Mouse (Mus musculus): Measurements from ENCODE around the gene Mfsd1.

Gene Mfsd1

GRCm38 (mm10) chr3:67582273-67583124 is at the start of gene Mfsd1:
TSS of gene Mfsd1 (plus strand) at chr3:67582741.
- peak; percentile 84 for DNase-seq

- DNase-seq: no peak
Observed at GRCm38 (mm10) chr3:67543630-67544029, 38.9 kb upstream of the Mfsd1 start.

DNA sequence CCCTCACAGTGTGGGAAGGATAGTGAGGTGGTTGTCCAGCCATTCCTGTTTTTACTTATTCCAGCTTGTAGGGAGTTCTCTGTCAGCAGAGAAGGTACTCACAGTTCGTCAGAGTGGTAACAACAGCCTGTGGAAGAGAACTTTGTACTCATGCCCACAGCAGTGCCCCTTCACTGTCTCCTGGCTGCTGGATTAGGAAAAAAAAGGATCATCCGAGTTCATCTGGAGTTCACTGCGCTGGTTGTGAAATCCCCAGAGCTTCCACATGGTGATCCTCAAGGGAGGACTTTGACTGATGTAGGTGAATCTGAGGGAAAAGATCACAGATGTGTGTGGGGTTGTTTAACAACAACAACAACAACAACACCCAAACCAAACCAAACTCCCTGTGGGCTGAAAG is 31.3 kb upstream of the Mfsd1 start:
- no peak for DNase-seq

- DNase-seq: no peak
Observed at GRCm38 (mm10) chr3:67553281-67553680, 29.3 kb upstream of the Mfsd1 start.

DNA sequence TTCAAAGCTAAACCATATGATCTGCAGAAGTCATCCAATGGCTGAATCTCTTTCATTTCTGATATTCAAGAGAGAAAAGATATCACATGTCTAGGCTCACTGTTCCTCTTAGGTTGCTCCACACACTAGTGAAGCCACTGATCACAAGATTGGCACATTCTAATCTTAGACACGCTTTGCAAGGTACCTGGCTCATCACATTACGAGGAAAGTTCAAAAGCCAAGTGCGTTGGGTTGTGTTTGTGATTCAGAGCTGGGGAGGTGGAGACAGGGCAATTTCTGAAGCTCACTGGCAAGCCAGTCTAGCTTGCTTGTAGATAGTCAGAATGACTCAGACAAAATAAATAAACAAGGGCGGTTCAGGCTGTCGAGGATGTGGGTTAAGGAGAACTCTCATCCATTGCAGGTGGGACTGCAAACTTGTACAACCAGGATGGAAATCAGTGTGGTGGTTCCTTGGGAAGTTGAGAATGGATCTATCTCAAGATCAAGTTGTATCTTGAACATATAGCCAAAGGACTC is 28.6 kb upstream of the Mfsd1 start:
- DNase-seq: no peak

- no peak for DNase-seq
Observed at GRCm38 (mm10) chr3:67555211-67555610, 27.3 kb upstream of the Mfsd1 start.

GRCm38 (mm10) chr3:67557200-67557651 is 25.3 kb upstream of the Mfsd1 start:
- DNase-seq: no peak

DNA sequence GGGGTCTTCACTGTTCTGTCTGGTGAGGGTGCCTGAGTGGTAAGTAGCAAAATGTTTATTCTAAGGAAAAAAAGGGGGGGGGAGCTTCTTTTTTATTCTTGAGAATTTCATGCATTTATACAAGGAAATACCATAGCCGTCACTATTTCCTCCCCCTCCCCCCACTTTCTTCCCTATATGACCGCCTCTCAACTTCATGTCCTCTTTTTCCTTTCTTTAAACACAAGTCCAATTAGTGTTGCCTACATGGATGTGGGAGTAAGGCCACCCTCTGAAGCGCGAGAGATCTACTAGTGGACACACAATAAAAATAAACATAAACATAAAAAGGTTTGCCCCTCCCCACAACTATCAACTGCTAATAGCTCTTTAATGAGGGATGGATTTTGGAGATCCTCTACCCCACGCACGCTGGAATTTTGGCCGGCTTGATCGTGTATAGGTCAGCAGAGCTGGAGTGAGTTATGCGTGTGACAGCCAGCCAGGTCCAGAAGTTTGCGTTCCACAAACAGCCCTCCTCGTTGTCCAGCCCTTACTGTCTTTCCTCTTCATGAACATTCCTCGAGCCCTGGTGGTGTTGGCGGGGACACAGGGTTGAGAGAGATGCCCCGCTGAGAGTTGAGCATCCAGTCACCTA is 24.7 kb upstream of the Mfsd1 start:
- no peak for DNase-seq

DNA sequence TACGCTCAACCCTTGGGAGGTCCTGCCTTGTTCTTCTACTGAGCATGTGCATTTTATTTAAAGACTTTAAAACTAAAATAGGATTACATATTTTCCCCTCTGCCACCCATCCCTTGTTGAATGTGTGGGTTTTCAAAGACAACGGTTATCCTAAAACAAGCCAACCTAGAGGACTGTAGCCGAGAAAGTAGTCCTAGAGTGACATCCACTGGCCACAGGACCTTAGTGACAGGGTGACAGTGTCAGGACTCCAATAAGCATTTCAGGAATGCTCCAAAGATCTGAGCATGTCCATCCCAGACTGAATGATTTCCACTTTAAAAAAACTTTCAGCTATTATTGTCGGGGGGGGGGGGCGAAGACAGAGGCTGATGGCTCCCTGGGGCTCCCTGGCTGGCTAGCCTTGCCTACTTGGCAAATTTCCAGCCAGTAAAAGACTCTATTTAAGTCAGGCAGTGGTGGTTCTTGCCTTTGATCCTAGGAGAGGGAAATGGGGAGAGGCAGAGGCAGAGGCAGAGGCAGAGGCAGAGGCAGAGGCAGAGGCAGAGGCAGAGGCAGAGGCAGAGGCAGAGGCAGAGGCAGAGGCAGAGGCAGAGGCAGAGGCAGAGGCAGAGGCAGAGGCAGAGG is 17.7 kb upstream of the Mfsd1 start:
- no peak for DNase-seq

- no peak for DNase-seq
Observed at GRCm38 (mm10) chr3:67565540-67566227, 16.9 kb upstream of the Mfsd1 start.

- peak; percentile 37 for DNase-seq
Observed at GRCm38 (mm10) chr3:67568015-67568618, 14.4 kb upstream of the Mfsd1 start.

DNA sequence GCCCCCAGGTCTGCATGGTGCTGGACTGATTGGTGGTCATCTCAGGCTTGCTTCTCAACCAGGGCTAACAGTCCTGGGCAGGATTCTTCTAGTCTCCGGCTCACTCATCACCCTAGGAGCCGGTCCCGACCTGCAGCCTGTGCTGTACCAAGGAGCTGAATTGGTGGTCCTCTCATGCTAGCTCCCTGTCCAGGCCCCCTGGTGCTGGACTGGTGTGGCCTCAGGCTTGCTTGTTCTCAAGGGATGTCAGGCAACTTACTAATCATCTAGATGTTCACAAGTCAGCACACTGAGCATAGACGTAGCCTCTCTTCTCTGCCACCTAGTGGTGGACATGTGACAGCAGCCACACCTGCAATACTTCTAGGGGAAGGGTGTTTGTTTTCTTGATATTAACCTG is 9.6 kb upstream of the Mfsd1 start:
- DNase-seq: peak; percentile 21

DNA sequence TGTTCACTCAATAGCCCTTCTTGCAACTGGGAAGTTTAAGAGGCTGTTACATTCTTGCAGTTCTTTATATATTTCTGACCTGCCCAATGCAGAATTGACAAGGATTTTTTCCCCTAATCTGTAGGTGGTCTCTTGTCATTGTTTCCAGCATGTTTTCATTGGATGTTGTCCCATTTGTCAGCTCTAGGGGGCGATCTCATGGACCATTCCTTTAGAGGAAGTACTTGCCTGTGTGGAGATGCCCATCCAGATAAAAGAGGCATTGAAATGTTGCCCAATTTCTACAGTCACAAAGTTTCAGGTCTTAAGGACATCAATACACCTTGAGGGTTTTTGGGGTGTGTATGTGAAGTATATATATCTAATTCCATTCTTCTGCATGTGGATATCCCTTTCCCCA is 9.0 kb upstream of the Mfsd1 start:
- no peak for DNase-seq

DNA sequence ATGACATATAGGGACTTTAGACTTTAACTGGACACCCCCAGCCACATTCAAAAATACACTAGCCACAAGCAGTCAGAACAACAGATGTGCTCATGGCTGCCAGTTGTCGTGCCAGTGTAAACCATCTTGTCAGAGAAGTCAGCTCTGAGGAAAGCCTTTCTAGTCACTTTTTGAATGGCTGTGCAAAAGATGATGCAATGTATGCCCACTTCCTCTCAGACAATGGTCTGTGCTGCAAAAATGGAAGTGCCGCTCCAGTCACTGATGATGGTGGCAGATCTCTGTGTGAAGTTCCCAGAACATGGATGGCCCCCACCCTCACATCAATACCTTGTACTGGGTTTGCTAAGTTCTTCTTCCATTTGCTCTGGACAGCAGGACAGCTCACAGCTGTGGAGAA is 6.3 kb upstream of the Mfsd1 start:
- DNase-seq: no peak

DNA sequence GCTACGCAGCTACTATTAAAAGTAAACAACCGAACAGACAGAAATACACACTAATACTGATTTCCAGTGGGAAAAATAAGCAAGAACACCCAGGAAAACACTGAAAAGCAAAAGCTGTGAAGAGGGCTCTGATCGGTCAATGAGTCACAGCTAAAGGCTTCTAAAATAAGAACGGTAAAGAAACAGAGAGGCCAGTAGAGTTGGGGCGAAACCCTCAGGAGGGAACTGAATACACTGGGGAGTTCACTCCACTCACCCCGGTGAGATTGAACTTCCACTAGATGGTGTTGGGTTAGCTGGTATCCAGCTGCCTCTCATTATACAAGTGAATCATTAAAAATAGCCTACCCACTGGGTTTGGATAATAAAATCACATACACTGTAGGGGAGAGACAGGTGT is 5.8 kb upstream of the Mfsd1 start:
- DNase-seq: no peak

GRCm38 (mm10) chr3:67583125-67583845 is 744 bp downstream of the Mfsd1 start:
- DNase-seq: no peak

DNA sequence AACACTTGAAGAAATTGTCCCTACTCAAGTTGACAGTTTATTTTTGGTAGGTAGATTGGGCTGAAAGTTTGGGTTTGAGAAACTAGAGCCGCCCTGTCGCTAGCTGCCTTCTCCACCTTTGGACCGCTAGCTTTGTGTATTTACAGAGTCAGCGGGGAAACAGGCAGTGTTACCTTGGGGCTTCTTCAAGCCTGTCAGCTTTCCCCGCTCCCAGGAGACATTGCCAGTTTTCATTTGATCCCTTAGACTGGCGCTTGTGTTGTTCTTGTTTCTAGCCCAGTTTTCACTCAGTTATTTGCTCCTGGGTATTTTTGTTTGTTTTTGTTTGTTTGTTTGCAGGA is 1.3 kb downstream of the Mfsd1 start:
- DNase-seq: no peak

DNA sequence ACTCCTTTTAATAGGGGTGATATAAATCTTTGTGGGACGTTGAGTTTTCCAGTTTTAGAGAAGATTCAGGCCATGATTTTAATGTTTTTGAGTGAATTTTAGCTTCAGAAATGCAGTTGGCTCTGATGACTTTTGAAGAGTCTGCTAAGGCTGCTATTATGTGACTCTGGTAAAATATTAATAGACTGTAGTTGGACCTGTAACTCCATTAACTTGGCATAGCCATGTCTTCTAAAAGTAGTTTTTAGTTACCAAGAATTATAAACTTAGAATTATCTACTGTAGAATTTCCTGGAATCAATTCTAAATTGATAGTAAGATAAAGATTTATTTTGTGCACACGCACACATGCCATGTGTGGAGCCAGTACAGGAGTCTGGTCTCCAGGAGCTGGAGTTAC is 4.0 kb downstream of the Mfsd1 start:
- no peak for DNase-seq

DNA sequence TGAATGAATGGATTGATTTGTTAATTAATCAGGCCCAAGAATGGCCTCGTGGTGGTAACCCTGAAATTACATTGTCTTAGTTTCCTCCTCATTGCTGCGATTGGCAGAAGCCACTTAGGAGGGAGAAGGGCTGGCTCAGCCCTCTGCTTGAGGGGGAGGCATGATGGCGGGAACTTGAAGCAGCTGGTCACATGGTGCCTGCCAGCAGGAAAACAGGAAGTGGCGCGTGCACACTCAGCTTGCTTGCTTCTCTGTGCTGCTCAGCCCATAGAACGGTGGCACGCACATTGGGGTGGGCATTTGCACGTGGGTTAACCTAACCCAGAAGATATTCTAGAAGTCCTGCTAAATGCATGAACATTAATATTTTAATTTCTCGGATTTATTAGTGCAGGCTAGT is 4.9 kb downstream of the Mfsd1 start:
- DNase-seq: no peak

DNA sequence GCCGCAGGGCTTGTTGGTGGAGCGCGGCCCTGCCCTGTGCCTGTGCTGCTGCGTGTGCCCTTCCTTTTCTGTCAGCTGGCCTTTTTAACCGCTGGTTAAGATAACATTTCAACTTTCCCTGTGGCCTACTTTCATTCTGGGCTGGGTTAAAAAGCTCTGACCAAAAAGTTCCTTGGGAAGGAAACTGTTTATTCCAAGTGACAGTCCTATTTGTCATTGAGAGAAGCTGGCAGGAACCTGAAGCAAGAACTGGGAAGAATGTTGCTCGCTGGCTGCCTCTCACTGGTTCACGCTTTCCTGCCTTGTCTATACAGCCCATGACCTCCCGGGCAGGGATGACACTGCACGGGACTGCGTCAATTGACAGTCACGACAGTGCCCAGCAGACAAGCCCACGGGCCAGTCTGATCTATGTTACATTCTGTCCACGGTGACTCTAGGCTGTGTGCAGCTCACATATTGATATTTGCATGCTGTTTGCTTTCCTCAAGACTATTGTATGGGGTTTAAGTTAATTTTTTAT is 19.1 kb downstream of the Mfsd1 start:
- DNase-seq: no peak

DNA sequence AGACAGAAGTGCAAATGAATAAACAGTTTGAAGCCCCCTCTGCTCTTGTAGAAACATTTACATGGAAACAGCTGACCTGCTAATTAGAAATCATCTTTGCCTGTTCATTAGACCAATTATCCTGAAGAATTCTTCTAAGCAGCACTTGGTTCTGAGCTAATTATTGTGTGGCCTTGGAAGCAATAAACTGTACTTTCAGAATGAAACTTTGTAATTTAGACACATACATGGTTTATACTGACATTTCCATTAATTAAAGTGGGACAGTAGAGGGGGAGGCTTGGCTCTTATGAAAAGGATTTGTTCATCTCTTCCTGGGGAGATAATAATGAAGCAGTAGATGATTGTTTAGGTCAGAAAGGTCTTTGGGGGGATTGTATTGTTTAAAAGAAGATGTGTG is 35.7 kb downstream of the Mfsd1 start:
- no peak for DNase-seq

DNA sequence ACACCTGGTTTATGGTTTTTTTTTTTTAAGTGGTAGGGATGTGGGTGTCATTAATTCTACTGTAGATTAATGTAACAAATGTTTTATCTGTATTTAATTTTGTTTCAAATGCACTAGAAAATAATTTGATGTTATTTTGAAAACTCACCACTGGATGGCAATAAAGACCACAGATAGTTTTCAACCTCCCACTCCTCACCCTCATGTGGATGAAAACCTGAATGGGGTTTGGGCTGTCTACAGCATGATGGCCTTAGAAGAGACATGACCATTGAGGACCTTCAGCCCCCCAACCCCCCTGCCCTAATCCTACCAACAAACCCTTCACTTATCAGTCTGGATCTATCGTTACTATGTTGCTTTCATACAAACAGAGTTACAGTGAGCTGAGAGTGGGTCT is 42.1 kb downstream of the Mfsd1 start:
- DNase-seq: no peak
